Mouse (Mus musculus): ENCODE measurements around the gene Arhgef39.

- TF ChIP-seq POLR2A (IDR thresholded peaks at IDR 0.05; ENCODE audit: extremely low read depth, insufficient read depth, low read length) (no peak), CTCF (IDR thresholded peaks at IDR 0.05; ENCODE audit: extremely low read depth, insufficient read depth, low read length) (no peak)
Measured at GRCm38 (mm10) chr4:43470301-43470700, 29.2 kb downstream of the Arhgef39 start.

All from cortical plate, adult 2 months (tissue).